Mouse (Mus musculus): ENCODE measurements at regions not wholly inside any gene's neighbourhood (a gene's known extent, or its start where the extent isn't known, plus 50 kb on each side); places are given as distances from the start of the nearest gene placed in this dataset.

- no peak for DNase-seq (ENCODE audit: extremely low spot score, low read depth, low spot score)
Observed at GRCm38 (mm10) chr4:80442711-80443110, 391.2 kb upstream of the Tyrp1 start.

GRCm38 (mm10) chr4:80463615-80464014 is 370.3 kb upstream of the Tyrp1 start:
- no peak for DNase-seq (ENCODE audit: extremely low spot score, low read depth, low spot score)

DNA sequence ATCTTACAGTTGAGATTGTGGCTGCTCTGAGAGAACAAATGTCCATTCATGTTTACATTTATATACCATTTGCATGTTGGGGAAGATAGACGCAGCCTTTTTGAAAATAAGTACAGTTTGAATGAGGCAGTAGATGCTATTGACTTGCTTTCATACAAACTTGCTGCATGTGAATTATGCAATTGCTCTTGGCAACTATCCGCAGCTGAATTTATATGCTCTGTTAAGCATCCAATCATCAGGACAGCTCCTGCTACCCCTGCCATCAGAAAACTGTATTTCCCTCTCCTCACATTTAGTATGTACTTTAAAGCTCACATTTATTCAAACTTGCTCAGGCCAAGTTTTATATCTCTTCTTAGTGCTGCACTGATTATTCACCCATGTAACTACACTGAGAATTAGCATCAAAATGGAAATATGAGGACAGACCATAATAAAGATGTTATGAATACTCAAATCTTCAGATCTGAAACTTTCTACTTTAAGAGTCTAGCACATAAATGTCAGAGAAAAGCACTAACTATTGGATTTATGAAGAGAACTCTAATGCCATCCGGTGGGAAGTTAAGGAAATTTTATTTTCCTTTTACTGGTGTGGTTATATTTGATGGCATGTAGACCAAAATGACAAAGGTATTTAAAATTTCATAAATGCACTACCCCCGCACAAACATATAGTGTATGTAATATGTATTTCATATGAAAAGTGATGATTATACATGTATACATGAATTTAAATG is 358.0 kb upstream of the Tyrp1 start:
- DNase-seq (ENCODE audit: extremely low spot score, low read depth, low spot score) = no peak

GRCm38 (mm10) chr4:80515087-80515486 is 318.8 kb upstream of the Tyrp1 start:
- DNase-seq (ENCODE audit: extremely low spot score, low read depth, low spot score) = no peak

DNA sequence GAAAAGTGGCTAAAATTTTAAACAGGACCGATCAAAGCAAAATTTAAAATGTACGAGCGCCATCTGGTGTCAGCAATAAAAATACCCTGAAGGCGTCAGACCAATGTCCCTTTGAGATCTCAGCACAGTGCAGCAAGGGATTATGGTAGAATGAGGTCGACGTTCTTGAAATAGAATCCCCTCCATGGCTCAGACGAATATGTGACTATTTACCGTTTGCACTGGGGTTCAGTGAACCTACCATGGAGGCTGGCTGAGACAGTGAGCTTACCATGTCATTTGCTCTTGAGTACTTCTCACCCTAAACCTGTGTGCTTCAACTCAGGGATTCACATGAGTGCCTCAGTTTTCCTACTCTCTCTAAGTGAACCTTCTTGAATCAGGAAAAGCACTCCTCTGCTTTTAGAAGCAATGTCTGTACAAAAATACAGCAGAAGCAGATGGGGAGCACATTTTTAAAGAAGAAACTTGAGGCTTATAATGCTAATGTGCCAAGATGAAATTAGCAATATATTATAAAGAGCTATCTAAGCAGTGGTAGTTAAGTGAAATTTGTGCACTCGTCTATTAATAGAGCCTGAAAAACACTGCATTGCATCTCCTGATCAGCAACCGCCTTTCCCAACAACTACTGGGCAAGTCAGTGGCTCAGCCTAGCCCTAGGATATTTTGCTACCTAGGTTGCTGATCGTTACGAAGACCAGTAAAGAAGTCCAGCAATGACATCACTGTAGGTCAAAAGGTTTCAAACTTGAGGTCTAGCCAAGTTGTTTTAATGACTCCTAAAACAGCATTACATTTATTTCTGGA is 316.2 kb upstream of the Tyrp1 start:
- peak; percentile 44 for DNase-seq (ENCODE audit: extremely low spot score, low read depth, low spot score)

GRCm38 (mm10) chr4:80518589-80518988 is 315.3 kb upstream of the Tyrp1 start:
- peak; percentile 26 for DNase-seq (ENCODE audit: extremely low spot score, low read depth, low spot score)

DNA sequence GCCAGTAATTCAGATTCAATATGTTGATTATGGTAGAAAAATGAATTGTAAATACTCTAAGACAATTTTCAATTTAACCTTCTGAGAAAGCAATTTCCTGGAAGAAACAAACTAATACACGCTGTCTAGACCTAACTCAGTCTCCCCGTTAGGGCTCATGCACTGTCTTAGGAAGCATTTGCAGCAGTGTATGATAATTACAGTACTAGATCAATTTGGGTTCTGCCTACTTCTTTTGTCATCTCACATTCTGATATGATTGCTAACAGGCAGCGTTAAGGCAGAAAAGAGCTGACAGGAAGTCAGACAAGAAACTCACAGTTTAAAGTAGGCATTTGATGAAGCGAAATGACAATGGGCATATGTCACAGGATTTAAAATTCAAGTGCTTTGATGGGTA is 294.1 kb upstream of the Tyrp1 start:
- no peak for DNase-seq (ENCODE audit: extremely low spot score, low read depth, low spot score)

DNA sequence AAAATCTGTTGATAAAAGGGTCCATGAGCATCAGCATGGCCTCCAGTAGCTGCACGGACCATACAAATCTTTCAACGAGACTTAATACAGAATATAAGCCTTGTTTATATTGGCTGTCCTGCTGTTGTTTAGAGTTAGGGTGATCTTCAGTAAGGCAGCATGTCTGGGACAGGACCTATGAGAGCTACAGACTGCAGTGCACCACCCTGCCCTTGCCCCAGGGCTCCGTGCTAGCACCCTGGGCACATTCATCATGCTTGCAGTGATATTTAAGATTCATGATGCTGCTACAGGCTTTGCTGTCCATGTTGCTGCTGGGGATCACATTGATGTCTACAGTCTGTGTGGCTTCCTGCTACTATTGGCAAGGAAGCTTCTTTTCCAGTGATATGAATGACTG is 288.8 kb upstream of the Tyrp1 start:
- DNase-seq (ENCODE audit: extremely low spot score, low read depth, low spot score) = no peak

- DNase-seq (ENCODE audit: extremely low spot score, low read depth, low spot score) = no peak
Observed at GRCm38 (mm10) chr4:80589438-80589837, 244.5 kb upstream of the Tyrp1 start.

- no peak for DNase-seq (ENCODE audit: extremely low spot score, low read depth, low spot score)
Observed at GRCm38 (mm10) chr4:80628271-80628670, 205.7 kb upstream of the Tyrp1 start.

GRCm38 (mm10) chr4:80629251-80629650 is 204.7 kb upstream of the Tyrp1 start:
- no peak for DNase-seq (ENCODE audit: extremely low spot score, low read depth, low spot score)

DNA sequence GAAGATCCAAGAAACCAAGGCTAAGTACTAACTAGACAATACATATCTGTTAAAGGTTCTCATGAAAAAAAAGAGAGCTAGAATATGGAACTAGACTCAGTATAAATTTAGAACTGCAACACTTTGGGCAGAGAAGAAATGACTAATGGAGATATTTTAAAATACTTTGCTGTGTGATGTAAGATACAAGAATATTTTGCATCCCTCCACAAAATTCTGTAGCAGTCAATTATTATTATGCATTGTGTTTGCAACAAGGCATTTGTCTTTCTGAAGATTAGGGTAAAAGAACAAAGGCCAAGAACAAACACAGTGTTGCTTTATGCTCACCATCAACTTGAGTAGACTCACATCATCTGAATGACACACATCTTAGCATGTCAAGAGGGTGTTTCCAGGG is 203.7 kb upstream of the Tyrp1 start:
- no peak for DNase-seq (ENCODE audit: extremely low spot score, low read depth, low spot score)

GRCm38 (mm10) chr4:80631041-80631440 is 202.9 kb upstream of the Tyrp1 start:
- DNase-seq (ENCODE audit: extremely low spot score, low read depth, low spot score) = no peak

DNA sequence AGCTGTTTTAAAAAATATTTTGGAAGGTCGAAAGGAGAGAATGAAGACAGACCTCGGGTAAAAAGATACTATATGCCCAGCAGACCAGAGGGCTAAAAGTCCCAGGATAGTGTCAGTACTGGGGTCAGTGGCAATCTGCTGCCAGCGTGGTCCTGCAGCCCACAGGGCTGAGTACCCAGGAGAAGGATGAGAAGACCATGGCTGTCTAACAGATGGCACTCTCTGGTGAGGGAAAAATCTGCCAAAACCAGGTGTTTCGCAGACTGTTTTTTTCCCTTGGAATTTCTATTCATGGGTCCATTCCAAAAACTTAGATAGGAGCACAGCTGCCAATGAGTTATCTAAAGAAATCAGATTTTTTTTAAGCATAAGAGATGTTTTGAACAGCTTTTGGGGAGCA is 202.5 kb upstream of the Tyrp1 start:
- no peak for DNase-seq (ENCODE audit: extremely low spot score, low read depth, low spot score)

- DNase-seq (ENCODE audit: extremely low spot score, low read depth, low spot score) = no peak
Observed at GRCm38 (mm10) chr4:80638381-80638780, 195.5 kb upstream of the Tyrp1 start.

Data from hindlimb bud, embryonic 11.5 days (tissue).